Mouse (Mus musculus) liver, embryonic 16.5 days (tissue): ENCODE results near the gene Hipk3. TPM values are rescaled to one million over a fixed set of nuclear protein-coding genes. Genes with fewer than 3 reads are reported as not detected.

Experiments used
- ATAC-seq: fragments of 200-750 bp; cut with Nextera tagmentation; 2 replicates; pipeline ENCODE4 v1.8.0; 2017; ENCODE audit warnings: low read depth, mild to moderate bottlenecking, moderate number of reproducible peaks, moderate library complexity
- H3K27ac ChIP-seq: fragments of 300-500 bp; sonication (generic); 2 replicates; pipeline ENCODE4 v1.5.1; 2014; ENCODE audit warnings: mild to moderate bottlenecking, low read length
- H3K27me3 ChIP-seq: fragments of 300-500 bp; sonication (generic); 2 replicates; pipeline ENCODE4 v1.6.1; 2014; ENCODE audit warnings: low read depth, low read length, mixed read lengths; ENCODE audit not compliant: control insufficient read depth, insufficient read depth
- H3K36me3 ChIP-seq: fragments of 300-500 bp; sonication (generic); 2 replicates; pipeline ENCODE4 v1.6.1; 2014; ENCODE audit warnings: mild to moderate bottlenecking; ENCODE audit not compliant: control insufficient read depth, insufficient read depth
- H3K4me1 ChIP-seq: fragments of 300-500 bp; sonication (generic); 2 replicates; pipeline ENCODE4 v1.6.1; 2014; ENCODE audit warnings: low read depth, low read length, mixed read lengths; ENCODE audit not compliant: control insufficient read depth
- H3K4me2 ChIP-seq: fragments of 300-500 bp; sonication (generic); 2 replicates; pipeline ENCODE4 v1.6.1; 2014; ENCODE audit warnings: low read depth, low read length, mixed read lengths
- H3K4me3 ChIP-seq: fragments of 300-500 bp; sonication (generic); 2 replicates; pipeline ENCODE4 v1.5.1; 2014; ENCODE audit warnings: low read depth, mild to moderate bottlenecking, low read length
- H3K9ac ChIP-seq: fragments of 300-500 bp; sonication (generic); 2 replicates; pipeline ENCODE4 v1.6.1; 2014; ENCODE audit warnings: low read depth, low read length
- H3K9me3 ChIP-seq: fragments of 300-500 bp; sonication (generic); replicated peaks from 2 replicates; pipeline ENCODE4 v1.6.1; 2016; ENCODE audit warnings: low read length; ENCODE audit not compliant: control insufficient read depth
- WGBS: fragments of 180-500 bp; shearing (Covaris S2); extraction: QIAGEN DNeasy Blood & Tissue Kit; methylation state at CpG from one replicate; pipeline ENCODE4 v1.1.7; 2014; ENCODE audit not compliant: insufficient replicate concordance; 5-methylcytosine and 5-hydroxymethylcytosine counted together
- polyA plus RNA-seq: library from polyadenylated mRNA; unstranded; fragments of >200 nt; fragmentation: Nextera tagmentation; extraction: Ambion mirVana; gene quantifications from 2 replicates; pipeline ENCODE4 v1.2.1, GENCODE M21; 2015

Gene Hipk3
- polyA plus RNA-seq, 1 experiment from 2014 or later: 7.5 TPM

GRCm38 (mm10) chr2:104398651-104399290, 95.5 kb downstream of the Hipk3 start:
- H3K27ac ChIP-seq: no peak overlapping the region
- H3K36me3 ChIP-seq: no peaks in the 10 kb centered on the region
- no peak overlapping the region for H3K4me3 ChIP-seq
- WGBS: 65% methylated on average over 6 of the region's 6 CpGs
- H3K4me1 ChIP-seq: no peaks in the 10 kb centered on the region
- H3K9ac ChIP-seq: no peak overlapping the region
- H3K27me3 ChIP-seq: no peaks in the 10 kb centered on the region
- no peak for ATAC-seq
- no peaks in the 10 kb centered on the region for H3K9me3 ChIP-seq
- no peak overlapping the region for H3K4me2 ChIP-seq

GRCm38 (mm10) chr2:104395961-104396360, 98.3 kb downstream of the Hipk3 start:
- Histone ChIP-seq H3K27me3 (no peaks in the 10 kb centered on the region), H3K36me3 (no peaks in the 10 kb centered on the region), H3K27ac (no peak overlapping the region), H3K4me3 (no peak overlapping the region), H3K9ac (no peak overlapping the region), H3K9me3 (no peaks in the 10 kb centered on the region), H3K4me2 (no peak overlapping the region), H3K4me1 (no peaks in the 10 kb centered on the region)
- ATAC-seq: no peak
- WGBS: 62% methylated on average over 9 of the region's 9 CpGs

GRCm38 (mm10) chr2:104394769-104395168, 99.5 kb downstream of the Hipk3 start:
- 45% methylated on average over 2 of the region's 2 CpGs for WGBS
- Histone ChIP-seq H3K4me2 (no peak overlapping the region), H3K9ac (no peak overlapping the region), H3K4me1 (no peaks in the 10 kb centered on the region), H3K27me3 (no peaks in the 10 kb centered on the region), H3K27ac (no peak overlapping the region), H3K4me3 (no peak overlapping the region), H3K36me3 (no peaks in the 10 kb centered on the region), H3K9me3 (no peaks in the 10 kb centered on the region)
- ATAC-seq: no peak

GRCm38 (mm10) chr2:104392700-104393312, 101.4 kb downstream of the Hipk3 start:
- H3K9me3 ChIP-seq: no peaks in the 10 kb centered on the region
- ATAC-seq: no peak
- no peak overlapping the region for H3K27ac ChIP-seq
- H3K36me3 ChIP-seq: no peaks in the 10 kb centered on the region
- H3K4me2 ChIP-seq: no peak overlapping the region
- H3K27me3 ChIP-seq: no peaks in the 10 kb centered on the region
- no peak overlapping the region for H3K9ac ChIP-seq
- H3K4me3 ChIP-seq: no peak overlapping the region
- no peaks in the 10 kb centered on the region for H3K4me1 ChIP-seq
- WGBS: 54% methylated on average over 4 of the region's 4 CpGs

- Histone ChIP-seq H3K27ac (no peak overlapping the region), H3K4me2 (no peak overlapping the region), H3K4me1 (no peaks in the 10 kb centered on the region), H3K9ac (no peak overlapping the region), H3K4me3 (no peak overlapping the region), H3K36me3 (no peaks in the 10 kb centered on the region), H3K27me3 (no peaks in the 10 kb centered on the region), H3K9me3 (no peaks in the 10 kb centered on the region)
- 80% methylated on average over 11 of the region's 11 CpGs for WGBS
- ATAC-seq: no peak
Observed at GRCm38 (mm10) chr2:104389231-104389630, 105.0 kb downstream of the Hipk3 start.

GRCm38 (mm10) chr2:104385941-104386340, 108.3 kb downstream of the Hipk3 start:
- H3K4me1 ChIP-seq: no peaks in the 10 kb centered on the region
- H3K4me2 ChIP-seq: no peak overlapping the region
- no peaks in the 10 kb centered on the region for H3K36me3 ChIP-seq
- ATAC-seq: no peak
- H3K9me3 ChIP-seq: no peaks in the 10 kb centered on the region
- H3K27ac ChIP-seq: no peak overlapping the region
- no peak overlapping the region for H3K9ac ChIP-seq
- H3K27me3 ChIP-seq: no peaks in the 10 kb centered on the region
- WGBS: 57% methylated on average over 2 of the region's 2 CpGs
- no peak overlapping the region for H3K4me3 ChIP-seq

DNA sequence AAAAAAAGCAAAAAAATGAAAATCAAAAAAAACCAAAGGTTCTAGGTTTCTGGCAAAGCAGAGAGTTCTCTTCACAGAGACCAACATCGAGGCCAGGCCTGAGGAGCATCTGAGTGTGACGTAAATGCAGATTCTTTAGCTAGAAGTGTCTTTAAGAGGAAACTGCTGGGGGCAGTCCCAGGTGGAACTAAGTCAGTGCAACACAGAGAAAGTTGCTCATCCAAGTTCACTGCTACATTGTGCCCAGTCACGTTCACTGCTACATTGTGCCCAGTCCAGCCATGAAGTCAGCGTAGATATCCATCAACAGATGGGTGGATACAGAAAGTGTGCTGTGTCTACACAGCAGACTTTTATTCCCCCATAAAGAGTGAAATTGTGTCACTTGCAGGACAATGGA, 110.7 kb downstream of the Hipk3 start:
- ATAC-seq: no peak
- Histone ChIP-seq H3K9me3 (no peaks in the 10 kb centered on the region), H3K4me3 (no peak overlapping the region), H3K36me3 (no peaks in the 10 kb centered on the region), H3K9ac (no peak overlapping the region), H3K4me2 (no peak overlapping the region), H3K4me1 (no peaks in the 10 kb centered on the region), H3K27me3 (no peaks in the 10 kb centered on the region; the same call in 1 of the 2 replicates), H3K27ac (no peak overlapping the region)
- WGBS: 65% methylated on average over 4 of the region's 4 CpGs

DNA sequence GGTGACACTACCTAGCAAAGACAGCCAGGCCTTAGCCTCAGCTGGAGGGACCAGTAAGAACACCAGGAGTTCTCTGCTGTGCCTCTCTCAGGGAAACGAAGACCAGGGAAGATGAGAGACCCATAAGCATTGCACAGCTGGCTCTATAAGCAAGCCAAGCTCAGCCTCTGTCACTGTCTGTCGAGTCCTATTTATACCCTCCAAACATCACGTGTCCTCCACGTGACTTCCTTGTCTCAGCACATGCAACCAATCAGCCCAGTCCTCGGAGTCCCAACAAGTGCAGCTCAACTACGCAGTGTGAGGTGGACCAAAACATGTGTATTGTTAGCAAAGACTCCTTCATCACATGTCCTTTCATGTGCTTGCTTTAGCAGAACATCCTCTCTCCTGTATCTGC, 111.4 kb downstream of the Hipk3 start:
- H3K4me3 ChIP-seq: no peak overlapping the region
- no peaks in the 10 kb centered on the region for H3K9me3 ChIP-seq
- H3K9ac ChIP-seq: no peak overlapping the region
- H3K27me3 ChIP-seq: no peaks in the 10 kb centered on the region; the same call in 1 of the 2 replicates
- no peak overlapping the region for H3K27ac ChIP-seq
- H3K4me1 ChIP-seq: no peaks in the 10 kb centered on the region
- H3K36me3 ChIP-seq: no peaks in the 10 kb centered on the region
- 61% methylated on average over 6 of the region's 6 CpGs for WGBS
- H3K4me2 ChIP-seq: no peak overlapping the region
- no peak for ATAC-seq

- H3K27me3 ChIP-seq: no peaks in the 10 kb centered on the region; the same call in 1 of the 2 replicates
- no peaks in the 10 kb centered on the region for H3K9me3 ChIP-seq
- no peak overlapping the region for H3K9ac ChIP-seq
- no peaks in the 10 kb centered on the region for H3K36me3 ChIP-seq
- ATAC-seq: no peak
- no peaks in the 10 kb centered on the region for H3K4me1 ChIP-seq
- no peak overlapping the region for H3K4me3 ChIP-seq
- 26% methylated on average over 7 of the region's 7 CpGs for WGBS
- no peak overlapping the region for H3K4me2 ChIP-seq
- H3K27ac ChIP-seq: no peak overlapping the region
Observed at GRCm38 (mm10) chr2:104379304-104379703, 114.9 kb downstream of the Hipk3 start.
